Mouse (Mus musculus) central nervous system, embryonic 14 days (tissue): ENCODE measurements around the gene Acmsd. TPM values are rescaled to one million over a fixed set of nuclear protein-coding genes. Genes with fewer than 3 reads are reported as not detected.

Experiments used
- polyA plus RNA-seq: library from polyadenylated mRNA; depleted of rRNA; stranded (reverse); fragments of >200 nt; gene quantifications from 2 replicates; pipeline ENCODE4 v1.2.3, GENCODE M21; 2012; rRNA removed

The Acmsd gene
- 0.03 and 0.04 TPM in 2 replicates for polyA plus RNA-seq

DNA sequence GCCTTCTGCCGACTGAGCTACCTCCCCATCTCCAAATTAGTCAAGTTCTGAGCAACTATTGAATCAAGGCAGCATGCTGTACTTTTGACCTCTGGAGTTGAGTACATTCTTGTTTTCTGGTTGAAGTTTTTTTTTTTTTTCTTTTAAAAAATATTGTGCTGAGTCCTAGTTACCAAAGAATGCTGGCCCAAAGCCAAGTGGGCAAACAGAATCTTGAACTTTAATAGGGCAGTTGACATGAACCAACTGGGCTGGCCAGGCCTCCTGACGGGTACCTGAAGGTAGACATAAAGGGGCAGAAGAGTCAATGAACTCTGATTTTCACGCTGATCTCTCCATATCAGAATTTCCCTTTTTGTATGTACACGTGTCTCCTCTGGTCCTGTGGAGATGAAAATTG lies at the start of gene Acmsd:
Gene Acmsd (plus strand): TSS at position 318 of the 400 bp plus-strand sequence.

DNA sequence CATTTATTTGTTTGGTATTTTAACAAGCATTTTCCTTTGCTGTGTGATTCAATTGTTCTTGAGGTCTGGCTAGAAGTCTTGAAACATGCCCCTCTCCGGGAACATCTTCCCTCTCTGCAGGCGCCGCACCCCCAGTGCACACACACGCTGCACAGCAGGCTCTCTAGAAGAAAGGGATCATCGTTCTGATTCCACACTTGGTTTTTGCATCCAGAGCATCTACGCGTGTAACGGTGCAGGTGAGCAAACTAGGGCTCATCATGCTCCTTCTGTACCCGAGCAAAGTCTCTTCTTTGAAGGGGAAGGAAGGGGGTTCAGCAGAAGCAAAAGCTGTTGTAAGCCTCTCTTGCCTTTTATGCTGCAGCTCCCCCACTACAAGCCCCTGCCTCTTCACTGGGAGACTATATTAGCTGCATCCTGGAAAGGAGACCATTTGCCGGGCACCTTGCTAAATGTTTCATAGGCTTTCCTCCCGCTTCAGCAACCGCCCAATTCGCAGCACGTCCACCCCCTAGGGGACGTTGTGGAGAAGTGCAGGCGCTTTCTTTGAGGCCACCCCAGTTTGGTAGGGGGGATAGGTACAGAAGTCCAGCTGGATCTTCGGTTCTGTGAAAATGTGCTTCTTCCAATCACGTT lies 49.6 kb upstream of the Acmsd start, which contains the start of gene Tmem163:
Gene Tmem163 (minus strand): TSS at position 51 of the 636 bp plus-strand sequence.

DNA sequence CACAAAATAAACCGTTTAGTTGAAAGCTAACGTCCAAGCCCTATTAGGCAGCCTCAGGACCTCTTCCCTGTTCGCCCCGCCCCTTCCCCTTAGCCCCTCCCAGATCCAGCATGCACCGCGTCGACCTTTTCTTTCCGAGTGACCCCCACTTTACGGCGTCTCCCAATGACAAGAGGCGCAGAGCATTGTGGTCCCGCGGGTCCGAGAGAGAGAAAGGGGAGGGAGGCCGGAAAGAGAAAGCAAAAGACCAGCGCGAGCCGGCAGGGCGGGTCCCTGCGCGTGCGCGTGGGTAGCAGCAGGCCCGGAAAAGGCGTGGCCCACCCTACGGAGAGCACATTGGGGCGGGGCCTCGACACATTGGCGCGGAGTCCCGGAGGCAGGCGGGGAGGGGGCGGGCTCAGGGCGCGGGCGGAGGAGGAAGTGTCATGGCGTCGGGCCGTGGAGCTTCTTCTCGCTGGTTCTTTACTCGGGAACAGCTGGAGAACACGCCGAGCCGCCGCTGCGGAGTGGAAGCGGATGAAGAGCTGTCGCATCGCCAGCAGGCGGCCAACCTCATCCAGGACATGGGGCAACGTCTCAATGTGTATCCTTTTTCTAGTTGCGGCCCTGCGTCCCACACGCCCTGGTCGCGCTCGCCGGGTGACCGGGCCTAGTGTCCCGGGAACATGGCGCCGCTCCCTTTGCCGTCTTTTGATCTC lies 44.7 kb downstream of the Acmsd start, which contains the start of gene Ccnt2:
Gene Ccnt2 (plus strand): TSS at position 362 of the 698 bp plus-strand sequence.

Other genes with a start within 250 kb of the Acmsd start
- gene Tmem163, start 49.9 kb upstream of the Acmsd start, polyA plus RNA-seq, result 34.5 and 40.9 TPM in 2 replicates
- gene Ccnt2, start 44.8 kb downstream of the Acmsd start, polyA plus RNA-seq, result 64.6 and 66.1 TPM in 2 replicates
- gene Map3k19, start 125.6 kb downstream of the Acmsd start, polyA plus RNA-seq, result 0.43 and 0.48 TPM in 2 replicates
- gene Rab3gap1, start 139.4 kb downstream of the Acmsd start, polyA plus RNA-seq, result 17.4 and 19.0 TPM in 2 replicates